Mouse (Mus musculus) layer of hippocampus, postnatal 10 days (tissue): ENCODE results near the gene Slc19a1. TPM values are rescaled to one million over a fixed set of nuclear protein-coding genes. Genes with fewer than 3 reads are reported as not detected.

Experiments used
- DNase-seq, 2 experiments: peaks; one replicate each; pipeline ENCODE4 v3.0.0; 2021; ENCODE audit warnings: low spot score in 2 of 2
- total RNA-seq, 2 experiments: library from RNA; stranded (reverse); gene quantifications; 2 replicates each; pipeline ENCODE4 v1.2.3; 2021

Slc19a1 gene
- total RNA-seq, 2 experiments from 2014 or later, result 26.5 to 26.7 TPM

GRCm38 (mm10) chr10:77091538-77092097 lies 59.6 kb downstream of the Slc19a1 start:
- no peak for DNase-seq

- no peak for DNase-seq
Observed at GRCm38 (mm10) chr10:77093817-77094216, 61.8 kb downstream of the Slc19a1 start.

- no peak for DNase-seq
Observed at GRCm38 (mm10) chr10:77095666-77096065, 63.6 kb downstream of the Slc19a1 start.

DNA sequence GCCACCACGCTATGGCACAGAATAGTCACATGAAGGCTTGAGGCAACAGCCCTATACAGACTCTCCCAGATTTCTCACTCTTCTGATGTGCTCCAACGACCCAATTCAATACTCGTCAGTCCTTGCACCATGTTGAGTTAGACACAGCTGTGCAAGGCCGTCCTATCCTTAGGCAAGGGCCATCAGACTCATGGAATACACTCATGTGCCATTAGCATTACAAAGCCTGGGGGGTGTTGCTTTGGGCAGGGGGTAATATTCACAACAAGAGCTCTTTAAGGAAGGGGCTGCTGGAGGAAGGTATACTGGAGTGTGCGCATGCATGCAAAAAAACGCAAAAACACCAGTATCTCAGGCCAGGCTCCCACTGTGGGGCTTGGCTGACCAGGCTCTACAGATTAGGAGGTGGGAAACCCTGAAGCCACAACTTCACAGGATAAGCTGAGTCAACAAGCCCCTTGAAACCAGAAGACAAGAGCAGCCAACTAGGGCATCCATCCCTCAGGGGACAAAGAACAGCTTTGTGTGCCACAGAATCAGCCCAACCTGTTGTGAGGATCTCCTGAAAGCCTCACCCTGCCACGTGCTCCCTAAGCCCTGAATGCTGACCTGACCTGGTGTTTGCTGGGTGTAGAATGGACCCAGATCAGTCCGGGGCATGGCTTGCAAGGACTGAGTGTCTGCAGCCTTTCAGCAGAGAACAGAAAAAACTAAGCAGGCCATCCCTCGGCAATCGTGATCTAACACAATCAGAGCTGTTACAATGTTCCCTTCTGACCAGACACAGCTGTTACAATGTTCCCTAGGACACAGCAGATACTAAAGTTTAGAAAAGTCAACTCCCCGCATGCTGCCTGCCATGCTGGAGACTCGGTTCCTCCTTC lies 65.2 kb downstream of the Slc19a1 start:
- no peak for DNase-seq

GRCm38 (mm10) chr10:77097890-77098200 lies 65.8 kb downstream of the Slc19a1 start:
- no peak for DNase-seq

GRCm38 (mm10) chr10:77098619-77099018 lies 66.6 kb downstream of the Slc19a1 start:
- no peak for DNase-seq

DNA sequence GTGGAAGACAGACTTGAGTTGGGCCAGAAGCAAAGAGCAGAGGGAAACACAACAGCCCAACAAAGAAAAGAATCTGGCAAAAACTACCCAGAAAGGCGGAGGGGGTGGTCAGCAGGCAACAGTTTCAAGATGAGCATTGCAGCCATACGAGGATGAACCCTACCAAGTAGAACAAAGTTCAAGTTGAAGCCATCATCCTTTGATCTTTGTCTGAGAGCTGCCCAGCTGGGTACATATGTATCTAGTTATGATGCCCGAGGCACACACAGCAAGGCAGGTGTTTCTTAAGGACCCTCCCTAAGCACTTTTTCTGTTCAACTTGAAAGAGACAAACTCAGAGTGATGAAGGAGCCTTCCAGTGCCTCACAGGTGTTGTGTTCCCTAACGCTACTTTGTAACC lies 67.7 kb downstream of the Slc19a1 start:
- DNase-seq, result no peak

DNA sequence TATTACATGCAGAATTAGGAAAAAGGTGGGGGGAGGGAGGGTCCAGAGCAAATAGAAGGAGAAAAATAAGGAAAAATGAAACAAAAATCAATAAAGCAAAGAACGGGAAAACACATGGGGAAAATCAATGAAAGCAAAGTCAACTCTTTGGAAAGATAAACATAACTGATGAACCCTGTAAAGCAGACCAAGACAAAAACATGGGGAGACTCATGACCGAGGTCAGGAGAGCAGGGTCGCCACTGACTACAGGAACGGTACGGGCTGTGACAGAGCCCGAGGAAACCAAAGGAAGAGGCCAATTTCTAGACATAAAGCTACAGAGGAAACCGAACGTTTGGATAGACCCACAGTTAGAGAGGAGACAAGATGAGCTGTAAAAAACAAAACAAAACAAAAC lies 71.6 kb downstream of the Slc19a1 start:
- DNase-seq, result no peak

DNA sequence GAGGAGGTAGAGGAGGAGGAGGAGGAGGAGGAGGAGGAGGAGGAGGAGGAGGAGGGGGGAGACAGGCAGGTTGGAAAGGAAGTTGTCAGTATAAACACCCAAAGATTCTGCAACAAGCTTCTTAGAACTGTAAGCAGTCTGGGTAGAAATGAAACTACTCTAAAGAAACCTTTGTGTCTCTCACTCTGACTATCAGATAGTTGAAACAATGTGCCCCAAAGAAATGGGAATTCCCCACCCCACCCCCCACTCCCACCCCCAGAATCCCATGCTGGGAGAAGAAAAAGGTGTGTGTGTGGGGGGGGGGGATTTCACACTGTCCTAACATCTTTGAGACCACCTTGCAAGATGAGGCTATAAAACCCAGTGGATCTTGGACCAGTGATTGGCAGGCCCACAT lies 72.3 kb downstream of the Slc19a1 start:
- DNase-seq, result no peak

- DNase-seq, result no peak
Observed at GRCm38 (mm10) chr10:77108106-77108505, 76.1 kb downstream of the Slc19a1 start.

GRCm38 (mm10) chr10:77110010-77110409 lies 78.0 kb downstream of the Slc19a1 start:
- DNase-seq, result no peak

Other genes starting within 250 kb of the Slc19a1 start
- gene Pcbp3, start 70.4 kb upstream of the Slc19a1 start, total RNA-seq, result 10 to 100 TPM; 59.9 to 70.0 TPM
- 10 to 100 TPM; 13.0 to 13.5 TPM for gene Col18a1, start 134.3 kb downstream of the Slc19a1 start, total RNA-seq
- gene Pofut2, start 227.0 kb downstream of the Slc19a1 start, total RNA-seq, result 10 to 100 TPM; 30.7 to 36.2 TPM